ENCODE assay signal across 9 mouse cellular contexts in genomic region chr12:71342397-71342796, GRCm38 (mm10). TPM values are rescaled to one million over a fixed set of nuclear protein-coding genes. Genes with fewer than 3 reads are reported as not detected.
DNase-seq lines count a peak whose midpoint lies in the region; ATAC-seq and TF ChIP-seq lines count a peak whose summit lies in the region.
"Had no signal": no experiment of that assay in that cellular context is flagged by ENCODE, and none has a peak within 500 bp of the region (broad histone marks: within the 10 kb centered on the region; RNA-seq: fewer than 3 reads in every experiment).

No protein-coding gene starts in this region.

- H3K27me3 ChIP-seq in hindbrain, embryonic 16.5 days (replicated peaks; ENCODE audit: control insufficient read depth, insufficient read depth, low read length): no peaks in the 10 kb centered on the region
- H3K27me3 ChIP-seq in hindbrain, embryonic 13.5 days: no peaks in the 10 kb centered on the region
- H3K27me3 ChIP-seq in heart, embryonic 13.5 days (replicated peaks): no peaks in the 10 kb centered on the region
- H3K27me3 ChIP-seq in liver, embryonic 12.5 days (replicated peaks): no peaks in the 10 kb centered on the region
- H3K27me3 ChIP-seq in testis, adult 2 months (ENCODE audit: control insufficient read depth, insufficient read depth, low read length): no peaks in the 10 kb centered on the region
- H3K27me3 ChIP-seq in hindbrain, embryonic 10.5 days (ENCODE audit: insufficient read depth, poor library complexity, severe bottlenecking): no peaks in the 10 kb centered on the region
- H3K27me3 ChIP-seq: Patski had no signal

- TF ChIP-seq CTCF in testis, adult 2 months (IDR thresholded peaks at IDR 0.05; ENCODE audit: control insufficient read depth, insufficient read depth, insufficient replicate concordance, low read depth, low read length): no peak

- peak overlapping the region; percentile 30; the same call in 1 of the 2 replicates for H3K4me2 ChIP-seq in hindbrain, embryonic 16.5 days (ENCODE audit: low read length)
- no peak overlapping the region for H3K4me2 ChIP-seq in hindbrain, embryonic 13.5 days
- peak overlapping the region; percentile 59 for H3K4me2 ChIP-seq in heart, embryonic 13.5 days
- peak overlapping the region; percentile 45 for H3K4me2 ChIP-seq in liver, embryonic 12.5 days

- no peak overlapping the region for H3K4me3 ChIP-seq in hindbrain, embryonic 16.5 days (ENCODE audit: low read length)
- no peak overlapping the region for H3K4me3 ChIP-seq in hindbrain, embryonic 13.5 days
- H3K4me3 ChIP-seq in heart, embryonic 13.5 days: peak overlapping the region; percentile 21; the same call in 1 of the 2 replicates
- no peak overlapping the region; the same call in 1 of the 2 replicates for H3K4me3 ChIP-seq in liver, embryonic 12.5 days
- H3K4me3 ChIP-seq in testis, adult 2 months (ENCODE audit: control insufficient read depth, low read depth, low read length): peak overlapping the region; percentile 81
- no peak overlapping the region for H3K4me3 ChIP-seq in hindbrain, embryonic 10.5 days

- 55% methylated on average over 13 of the region's 13 CpGs for WGBS in hindbrain, embryonic 16.5 days
- 58% methylated on average over 13 of the region's 13 CpGs for WGBS in hindbrain, embryonic 13.5 days
- WGBS in heart, embryonic 13.5 days: 37% methylated on average over 13 of the region's 13 CpGs
- WGBS in liver, embryonic 12.5 days (ENCODE audit: insufficient replicate concordance): 17% methylated on average over 13 of the region's 13 CpGs
- WGBS in hindbrain, embryonic 10.5 days: 47% methylated on average over 13 of the region's 13 CpGs

- no peaks in the 10 kb centered on the region for H3K36me3 ChIP-seq in hindbrain, embryonic 16.5 days (ENCODE audit: control insufficient read depth, insufficient read depth, low read length)
- H3K36me3 ChIP-seq in hindbrain, embryonic 13.5 days: no peaks in the 10 kb centered on the region
- H3K36me3 ChIP-seq in heart, embryonic 13.5 days: no peaks in the 10 kb centered on the region
- no peaks in the 10 kb centered on the region for H3K36me3 ChIP-seq in liver, embryonic 12.5 days
- no peaks in the 10 kb centered on the region for H3K36me3 ChIP-seq in testis, adult 2 months (ENCODE audit: control insufficient read depth, insufficient read depth, low read length)
- H3K36me3 ChIP-seq in hindbrain, embryonic 10.5 days: no peaks in the 10 kb centered on the region

- H3K27ac ChIP-seq in hindbrain, embryonic 16.5 days (ENCODE audit: low read depth, low read length): no peak overlapping the region
- no peak overlapping the region for H3K27ac ChIP-seq in hindbrain, embryonic 13.5 days
- no peak overlapping the region for H3K27ac ChIP-seq in heart, embryonic 13.5 days (replicated peaks)
- H3K27ac ChIP-seq in liver, embryonic 12.5 days: no peak overlapping the region
- H3K27ac ChIP-seq in testis, adult 2 months (ENCODE audit: control insufficient read depth, insufficient read depth, low read depth, low read length): 0 out of 2 replicates have a peak overlapping the region, but pooled peaks have one; percentile 49
- H3K27ac ChIP-seq in hindbrain, embryonic 10.5 days: no peak overlapping the region

- no peaks in the 10 kb centered on the region for H3K9me3 ChIP-seq in hindbrain, embryonic 16.5 days (ENCODE audit: control insufficient read depth, low read length)
- no peaks in the 10 kb centered on the region for H3K9me3 ChIP-seq in hindbrain, embryonic 13.5 days
- no peaks in the 10 kb centered on the region for H3K9me3 ChIP-seq in heart, embryonic 13.5 days
- no peaks in the 10 kb centered on the region for H3K9me3 ChIP-seq in liver, embryonic 12.5 days (replicated peaks)
- no peaks in the 10 kb centered on the region for H3K9me3 ChIP-seq in hindbrain, embryonic 10.5 days

- no peak for ATAC-seq in hindbrain, embryonic 16.5 days
- no peak for ATAC-seq in hindbrain, embryonic 13.5 days (ENCODE audit: low FRiP score)
- ATAC-seq in heart, embryonic 13.5 days (ENCODE audit: extremely low read depth, insufficient number of reproducible peaks, low FRiP score, low TSS enrichment): no peak
- no peak for ATAC-seq in liver, embryonic 12.5 days
- ATAC-seq: Patski had no signal

- H3K9ac ChIP-seq in hindbrain, embryonic 16.5 days (ENCODE audit: low read depth, low read length): no peak overlapping the region
- no peak overlapping the region for H3K9ac ChIP-seq in hindbrain, embryonic 13.5 days
- H3K9ac ChIP-seq in heart, embryonic 13.5 days: no peak overlapping the region
- no peak overlapping the region for H3K9ac ChIP-seq in liver, embryonic 12.5 days

- H3K4me1 ChIP-seq in hindbrain, embryonic 16.5 days (ENCODE audit: control insufficient read depth, insufficient read depth, low read depth, low read length): peaks cover 3% of the 10 kb centered on the region
- peaks cover 31% of the 10 kb centered on the region for H3K4me1 ChIP-seq in hindbrain, embryonic 13.5 days (replicated peaks)
- peaks cover 44% of the 10 kb centered on the region for H3K4me1 ChIP-seq in heart, embryonic 13.5 days
- H3K4me1 ChIP-seq in liver, embryonic 12.5 days: no peaks in the 10 kb centered on the region; the same call in 1 of the 2 replicates
- no peaks in the 10 kb centered on the region for H3K4me1 ChIP-seq in testis, adult 2 months (ENCODE audit: control insufficient read depth, insufficient read depth, low read length)
- H3K4me1 ChIP-seq in hindbrain, embryonic 10.5 days (replicated peaks): peaks cover 44% of the 10 kb centered on the region

- peak; percentile 55; the same call in 1 of the 2 replicates for TF ChIP-seq POLR2A in testis, adult 2 months (IDR thresholded peaks at IDR 0.05; ENCODE audit: control insufficient read depth, low read depth, low read length)

- DNase-seq in ZHBTc4 (ENCODE audit: low read depth, low spot score): peak; percentile 45
- DNase-seq in cerebellum, adult 11 months: no peak
- DNase-seq in hindbrain, embryonic 10.5 days (ENCODE audit: low spot score): no peak

RNA-seq across cellular contexts. Expression of gene Dact1, which starts 32.7 kb away (rescaled TPM):
- polyA plus RNA-seq in hindbrain, embryonic 16.5 days (2015; fragmentation: Nextera tagmentation; extraction: Ambion mirVana): 15.8 and 21.2 TPM in 2 replicates
- 32.8 and 38.2 TPM in 2 replicates for polyA plus RNA-seq in hindbrain, embryonic 13.5 days (2015; fragmentation: Nextera tagmentation; extraction: Ambion mirVana)
- polyA plus RNA-seq in heart, embryonic 13.5 days (2015; fragmentation: Nextera tagmentation; extraction: Ambion mirVana): 8.6 and 9.7 TPM in 2 replicates
- 3.4 and 4.1 TPM in 2 replicates for polyA plus RNA-seq in liver, embryonic 12.5 days (2016; fragmentation: Nextera tagmentation; extraction: Ambion mirVana)
- polyA plus RNA-seq in testis, adult 2 months (2012; rRNA removed): 4.3 and 4.9 TPM in 2 replicates
- polyA plus RNA-seq in hindbrain, embryonic 10.5 days (2016; fragmentation: Nextera tagmentation; extraction: Ambion mirVana): 12.2 and 15.2 TPM in 2 replicates

Comparison
In these comparisons a context has a peak if more than half of its experiments do, and no peak if none do; other contexts are left out.
1. H3K4me3 ChIP-seq: peak in heart, embryonic 13.5 days (single experiment) and testis, adult 2 months (single experiment); none in hindbrain, embryonic 16.5 days (single experiment), hindbrain, embryonic 13.5 days (single experiment), liver, embryonic 12.5 days (single experiment) and hindbrain, embryonic 10.5 days (single experiment).